Mouse (Mus musculus) limb, embryonic 14.5 days (tissue): ENCODE measurements at regions not wholly inside any gene's neighbourhood (a gene's known extent, or its start where the extent isn't known, plus 50 kb on each side); places are given as distances from the start of the nearest gene placed in this dataset.
"Not testable (repeated sequence)": the region's sequence is repeated elsewhere in the genome, so short reads cannot be mapped to it uniquely, and the experiment has no call there.

Source experiments
- ATAC-seq: fragments of 200-750 bp; cut with Nextera tagmentation; 2 replicates; pipeline ENCODE4 v1.8.0; 2017; ENCODE audit warnings: low read depth, moderate number of reproducible peaks, moderate TSS enrichment; ENCODE audit not compliant: low FRiP score
- DNase-seq: peaks from one replicate; pipeline ENCODE4 v3.0.0-alpha.2; 2015; ENCODE audit warnings: low spot score
- H3K27ac ChIP-seq: fragments of 300-500 bp; sonication (generic); replicated peaks from 2 replicates; pipeline ENCODE4 v1.5.1; 2014; ENCODE audit warnings: low read depth, mild to moderate bottlenecking, low read length, moderate library complexity, mixed read lengths
- H3K27me3 ChIP-seq: fragments of 300-500 bp; sonication (generic); 2 replicates; pipeline ENCODE4 v1.6.1; 2014; ENCODE audit warnings: low read length, mixed read lengths; ENCODE audit not compliant: control insufficient read depth, insufficient read depth
- H3K36me3 ChIP-seq: fragments of 300-500 bp; sonication (generic); 2 replicates; pipeline ENCODE4 v1.6.1; 2014; ENCODE audit warnings: mild to moderate bottlenecking, low read length, moderate library complexity, mixed read lengths; ENCODE audit not compliant: control insufficient read depth, insufficient read depth
- H3K4me1 ChIP-seq: fragments of 300-500 bp; sonication (generic); 2 replicates; pipeline ENCODE4 v1.6.1; 2014; ENCODE audit warnings: antibody characterized with exemption, low read length, mixed read lengths; ENCODE audit not compliant: control insufficient read depth, insufficient read depth
- H3K4me2 ChIP-seq: fragments of 300-500 bp; sonication (generic); replicated peaks from 2 replicates; pipeline ENCODE4 v1.6.1; 2014; ENCODE audit warnings: low read depth, mild to moderate bottlenecking, low read length, moderate library complexity; ENCODE audit not compliant: severe bottlenecking
- H3K4me3 ChIP-seq: fragments of 300-500 bp; sonication (generic); replicated peaks from 2 replicates; pipeline ENCODE4 v1.5.1; 2014; ENCODE audit warnings: low read length
- H3K9ac ChIP-seq: fragments of 300-500 bp; sonication (generic); 2 replicates; pipeline ENCODE4 v1.6.1; 2014; ENCODE audit warnings: mild to moderate bottlenecking, low read depth, low read length, moderate library complexity; ENCODE audit not compliant: severe bottlenecking
- H3K9me3 ChIP-seq: fragments of 300-500 bp; sonication (generic); 2 replicates; pipeline ENCODE4 v1.6.1; 2016; ENCODE audit warnings: low read length; ENCODE audit not compliant: control insufficient read depth
- POLR2A ChIP-seq: fragments of 200-500 bp; IDR thresholded peaks from 2 replicates; pipeline ENCODE4 v1.8.0; 2012; ENCODE audit warnings: inconsistent platforms, mild to moderate bottlenecking, moderate library complexity, borderline replicate concordance; ENCODE audit not compliant: insufficient read depth, insufficient read length; ENCODE audit errors: extremely low read depth
- WGBS: fragments of 180-500 bp; shearing (Covaris S2); extraction: QIAGEN DNeasy Blood & Tissue Kit; methylation state at CpG from one replicate; pipeline ENCODE4 v1.1.7; 2014; 5-methylcytosine and 5-hydroxymethylcytosine counted together

GRCm38 (mm10) chr10:55485396-55486025 lies 621.2 kb upstream of the Msl3l2 start:
- H3K9ac ChIP-seq, DNase-seq, H3K4me3 ChIP-seq, H3K27ac ChIP-seq, H3K4me1 ChIP-seq, H3K9me3 ChIP-seq, ATAC-seq, H3K27me3 ChIP-seq, H3K4me2 ChIP-seq, H3K36me3 ChIP-seq: not testable (repeated sequence)
- 80% methylated on average over 3 of the region's 3 CpGs for WGBS

DNA sequence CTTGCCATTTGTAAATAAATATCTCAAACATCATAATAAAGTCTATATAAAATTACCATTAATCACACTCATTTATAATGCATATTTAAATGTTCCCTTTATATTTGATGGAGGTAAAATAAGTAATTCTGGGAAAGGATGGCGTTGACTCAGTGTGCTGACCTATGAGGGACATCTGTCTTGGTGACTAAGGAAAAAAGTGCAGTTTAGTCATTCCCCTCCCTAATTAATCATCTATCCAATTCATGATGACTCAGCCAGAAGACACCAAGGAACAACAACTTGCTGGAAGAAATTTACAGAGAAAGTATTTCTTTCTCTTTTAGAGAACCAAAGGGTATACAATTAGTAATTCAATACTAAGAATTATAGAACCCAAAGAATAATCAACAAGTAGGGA lies 584.0 kb upstream of the Msl3l2 start:
- H3K4me1 ChIP-seq = no peaks in the 10 kb centered on the region
- TF ChIP-seq POLR2A = no peak
- H3K27me3 ChIP-seq = no peaks in the 10 kb centered on the region
- no peak overlapping the region for H3K9ac ChIP-seq
- H3K27ac ChIP-seq = no peak overlapping the region
- no peak overlapping the region for H3K4me2 ChIP-seq
- no peak for ATAC-seq
- DNase-seq = no peak
- H3K4me3 ChIP-seq = no peak overlapping the region
- H3K9me3 ChIP-seq = no peaks in the 10 kb centered on the region
- H3K36me3 ChIP-seq = no peaks in the 10 kb centered on the region
- WGBS = 88% methylated on average over 1 of the region's 1 CpGs

GRCm38 (mm10) chr10:55537410-55537809 lies 569.3 kb upstream of the Msl3l2 start:
- Histone ChIP-seq H3K27me3 (no peaks in the 10 kb centered on the region), H3K4me2 (no peak overlapping the region), H3K9ac (no peak overlapping the region), H3K27ac (no peak overlapping the region), H3K4me3 (no peak overlapping the region), H3K36me3 (no peaks in the 10 kb centered on the region), H3K4me1 (no peaks in the 10 kb centered on the region), H3K9me3 (no peaks in the 10 kb centered on the region)
- DNase-seq = no peak
- ATAC-seq = no peak
- no peak for TF ChIP-seq POLR2A

DNA sequence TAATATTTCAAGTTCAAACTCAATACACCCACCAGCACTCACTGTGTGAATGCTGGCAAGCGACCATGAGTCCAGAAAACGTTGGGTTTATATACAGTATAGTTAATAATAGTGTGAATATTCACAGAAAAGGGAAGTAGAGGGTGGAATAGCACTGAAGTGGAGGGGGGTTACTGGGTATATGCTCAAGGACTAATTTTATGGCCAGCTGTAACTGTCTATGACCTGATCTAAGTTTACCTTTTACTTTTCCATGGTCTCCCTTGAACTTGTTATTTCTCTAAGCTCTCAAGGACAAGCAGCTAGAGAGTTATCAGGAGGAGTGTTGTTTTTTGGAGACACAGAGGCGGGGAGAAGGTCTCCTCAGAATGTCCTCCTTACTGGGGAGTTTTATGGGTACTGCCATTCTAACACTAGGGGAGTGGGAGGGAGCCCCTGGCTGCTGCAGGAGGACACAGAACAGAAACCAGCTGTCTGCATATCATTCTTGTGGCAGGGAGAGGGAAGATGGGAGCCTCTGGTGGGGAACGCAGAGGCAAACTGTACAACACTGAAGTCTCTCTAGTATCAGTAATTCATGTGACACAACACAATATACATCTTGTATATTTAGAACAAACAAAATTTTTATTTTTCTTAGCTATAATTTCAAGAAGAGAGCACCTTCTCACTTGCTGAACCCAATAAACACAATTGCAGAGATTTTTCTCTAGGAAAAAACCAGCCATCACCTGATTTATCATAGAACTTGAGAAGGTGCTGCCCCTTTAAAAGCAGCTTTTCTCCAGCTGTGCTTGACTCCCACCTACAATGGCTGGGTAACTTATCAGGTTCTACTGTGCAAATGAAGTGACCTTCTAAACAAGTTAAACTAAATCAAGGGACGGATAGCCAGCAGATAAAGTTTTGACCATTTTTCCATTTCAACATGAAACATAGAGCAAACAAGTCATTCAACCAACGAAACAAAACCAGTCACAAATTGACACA lies 560.0 kb upstream of the Msl3l2 start:
- H3K9me3 ChIP-seq = no peaks in the 10 kb centered on the region
- no peak for TF ChIP-seq POLR2A
- H3K4me1 ChIP-seq = no peaks in the 10 kb centered on the region
- no peaks in the 10 kb centered on the region for H3K36me3 ChIP-seq
- H3K4me3 ChIP-seq = no peak overlapping the region
- no peak overlapping the region for H3K9ac ChIP-seq
- no peaks in the 10 kb centered on the region for H3K27me3 ChIP-seq
- no peak overlapping the region for H3K4me2 ChIP-seq
- 66% methylated on average over 6 of the region's 6 CpGs for WGBS
- no peak for ATAC-seq
- no peak overlapping the region for H3K27ac ChIP-seq
- no peak for DNase-seq

GRCm38 (mm10) chr10:55564961-55565360 lies 541.8 kb upstream of the Msl3l2 start:
- Histone ChIP-seq H3K9ac (no peak overlapping the region), H3K4me1 (no peaks in the 10 kb centered on the region), H3K4me2 (no peak overlapping the region), H3K4me3 (no peak overlapping the region), H3K27me3 (no peaks in the 10 kb centered on the region), H3K27ac (no peak overlapping the region), H3K9me3 (no peaks in the 10 kb centered on the region), H3K36me3 (no peaks in the 10 kb centered on the region)
- TF ChIP-seq POLR2A = no peak
- ATAC-seq (no peak), DNase-seq (no peak)
